Mouse (Mus musculus) small intestine, adult 2 months (tissue): ENCODE data around the gene Kpna2.

Experiments used
- CTCF ChIP-seq: fragments of 200-500 bp; IDR thresholded peaks from 2 replicates; pipeline ENCODE4 v1.5.1; 2012; ENCODE audit warnings: low read depth, mild to moderate bottlenecking, control low read depth, inconsistent platforms, low read length, moderate library complexity, mixed read lengths; ENCODE audit not compliant: insufficient replicate concordance, insufficient read length; ENCODE audit errors: extremely low read depth
- POLR2A ChIP-seq: fragments of 200-500 bp; IDR thresholded peaks from 2 replicates; pipeline ENCODE4 v1.6.1; 2012; ENCODE audit warnings: low read depth, mild to moderate bottlenecking, control low read depth, inconsistent platforms, low read length, moderate library complexity

DNA sequence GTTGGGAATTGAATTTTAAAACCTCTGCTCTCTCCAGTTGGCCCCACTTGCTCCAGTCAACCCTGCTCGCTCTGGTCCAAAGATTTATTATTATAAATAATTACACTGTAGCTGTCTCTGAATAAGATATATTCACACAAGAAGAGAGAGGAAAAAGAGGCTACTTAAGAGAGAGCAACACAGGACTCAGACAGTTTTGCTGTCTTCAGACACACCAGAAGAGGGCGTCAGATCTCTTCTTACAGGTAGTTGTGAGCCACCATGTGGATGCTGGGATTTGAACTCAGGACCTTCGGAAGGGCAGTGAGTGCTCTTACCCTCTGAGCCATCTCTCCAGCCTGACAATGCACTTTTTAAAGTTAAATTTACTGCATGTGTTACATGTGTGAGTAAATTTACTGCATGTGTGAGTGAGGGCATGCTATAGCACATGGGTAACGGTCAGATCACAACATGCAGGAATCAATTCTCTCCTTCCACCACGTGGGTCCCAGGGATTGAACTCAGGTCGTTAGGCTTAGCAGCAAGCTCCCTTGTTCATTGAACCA lies 18.1 kb upstream of the Kpna2 start:
- TF ChIP-seq CTCF (no peak), POLR2A (no peak)
